Mouse (Mus musculus) stomach, embryonic 16.5 days (tissue): ENCODE results near the gene 6820408C15Rik. TPM values are rescaled to one million over a fixed set of nuclear protein-coding genes. Genes with fewer than 3 reads are reported as not detected.

ENCODE experiments used
- ATAC-seq: fragments of 200-750 bp; cut with Nextera tagmentation; 2 replicates; pipeline ENCODE4 v1.8.0; 2017; ENCODE audit warnings: moderate number of reproducible peaks, moderate TSS enrichment; ENCODE audit not compliant: insufficient read depth, low FRiP score
- H3K27ac ChIP-seq: fragments of 300-500 bp; sonication (generic); 2 replicates; pipeline ENCODE4 v1.5.1; 2014; ENCODE audit warnings: low read length
- H3K27me3 ChIP-seq: fragments of 300-500 bp; sonication (generic); 2 replicates; pipeline ENCODE4 v1.6.1; 2014; ENCODE audit warnings: low read length, control low read depth, mixed read lengths; ENCODE audit not compliant: control insufficient read depth, insufficient read depth
- H3K36me3 ChIP-seq: fragments of 300-500 bp; sonication (generic); 2 replicates; pipeline ENCODE4 v1.6.1; 2014; ENCODE audit warnings: low read length; ENCODE audit not compliant: control insufficient read depth, insufficient read depth
- H3K4me1 ChIP-seq: fragments of 300-500 bp; sonication (generic); 2 replicates; pipeline ENCODE4 v1.6.1; 2014; ENCODE audit warnings: low read length, control low read depth, mixed read lengths; ENCODE audit not compliant: control insufficient read depth, insufficient read depth
- H3K4me2 ChIP-seq: fragments of 300-500 bp; sonication (generic); 2 replicates; pipeline ENCODE4 v1.6.1; 2014; ENCODE audit warnings: low read depth, low read length, mixed read lengths
- H3K4me3 ChIP-seq: fragments of 300-500 bp; sonication (generic); replicated peaks from 2 replicates; pipeline ENCODE4 v1.5.1; 2014; ENCODE audit warnings: mild to moderate bottlenecking, low read length
- H3K9ac ChIP-seq: fragments of 300-500 bp; sonication (generic); 2 replicates; pipeline ENCODE4 v1.6.1; 2014; ENCODE audit warnings: low read length
- H3K9me3 ChIP-seq: fragments of 300-500 bp; sonication (generic); replicated peaks from 2 replicates; pipeline ENCODE4 v1.6.1; 2016; ENCODE audit warnings: low read length, control low read depth; ENCODE audit not compliant: control insufficient read depth
- WGBS: fragments of 180-500 bp; shearing (Covaris S2); extraction: QIAGEN DNeasy Blood & Tissue Kit; methylation state at CpG from one replicate; pipeline ENCODE4 v1.1.7; 2014; 5-methylcytosine and 5-hydroxymethylcytosine counted together
- polyA plus RNA-seq: library from polyadenylated mRNA; unstranded; fragments of >200 nt; fragmentation: Nextera tagmentation; extraction: Ambion mirVana; gene quantifications from 2 replicates; pipeline ENCODE4 v1.2.1, GENCODE M21; 2015

The 6820408C15Rik gene
- polyA plus RNA-seq, 1 experiment from 2014 or later = 0.79 TPM

- no peaks in the 10 kb centered on the region for H3K36me3 ChIP-seq
- H3K4me3 ChIP-seq = no peak overlapping the region
- no peak for ATAC-seq
- no peaks in the 10 kb centered on the region for H3K27me3 ChIP-seq
- no peak overlapping the region for H3K27ac ChIP-seq
- H3K9ac ChIP-seq = no peak overlapping the region
- no peak overlapping the region for H3K4me2 ChIP-seq
- no peaks in the 10 kb centered on the region for H3K4me1 ChIP-seq
- 81% methylated on average over 3 of the region's 3 CpGs for WGBS
- no peaks in the 10 kb centered on the region for H3K9me3 ChIP-seq
Observed at GRCm38 (mm10) chr2:152480881-152481280, 65.5 kb downstream of the 6820408C15Rik start.

GRCm38 (mm10) chr2:152481726-152482125 lies 66.3 kb downstream of the 6820408C15Rik start:
- Histone ChIP-seq H3K27ac (no peak overlapping the region), H3K9me3 (no peaks in the 10 kb centered on the region), H3K36me3 (no peaks in the 10 kb centered on the region), H3K4me3 (no peak overlapping the region), H3K4me2 (no peak overlapping the region), H3K4me1 (no peaks in the 10 kb centered on the region), H3K9ac (no peak overlapping the region), H3K27me3 (no peaks in the 10 kb centered on the region)
- 90% methylated on average over 7 of the region's 7 CpGs for WGBS
- ATAC-seq = no peak

GRCm38 (mm10) chr2:152487024-152487423 lies 71.6 kb downstream of the 6820408C15Rik start:
- no peak overlapping the region for H3K27ac ChIP-seq
- no peak overlapping the region for H3K4me3 ChIP-seq
- no peaks in the 10 kb centered on the region for H3K27me3 ChIP-seq
- no peaks in the 10 kb centered on the region for H3K9me3 ChIP-seq
- 73% methylated on average over 2 of the region's 2 CpGs for WGBS
- no peak for ATAC-seq
- no peak overlapping the region for H3K4me2 ChIP-seq
- no peak overlapping the region for H3K9ac ChIP-seq
- H3K4me1 ChIP-seq = no peaks in the 10 kb centered on the region
- no peaks in the 10 kb centered on the region for H3K36me3 ChIP-seq

GRCm38 (mm10) chr2:152490038-152490437 lies 74.7 kb downstream of the 6820408C15Rik start, which contains the start of gene Defb22:
TSS of gene Defb22 (minus strand) at chr2:152490138.
- ATAC-seq = no peak
- no peaks in the 10 kb centered on the region for H3K9me3 ChIP-seq
- no peak within 1 kb of the TSS for H3K27ac ChIP-seq
- no peaks in the 10 kb centered on the region for H3K27me3 ChIP-seq
- H3K9ac ChIP-seq = no peak within 1 kb of the TSS
- no peaks in the 10 kb centered on the region for H3K36me3 ChIP-seq
- no peaks in the 10 kb centered on the region for H3K4me1 ChIP-seq
- no peak within 1 kb of the TSS for H3K4me3 ChIP-seq
- H3K4me2 ChIP-seq = no peak within 1 kb of the TSS

GRCm38 (mm10) chr2:152493151-152493550 lies 77.8 kb downstream of the 6820408C15Rik start:
- Histone ChIP-seq H3K4me1 (no peaks in the 10 kb centered on the region), H3K4me3 (no peak overlapping the region), H3K27me3 (no peaks in the 10 kb centered on the region), H3K4me2 (no peak overlapping the region), H3K36me3 (no peaks in the 10 kb centered on the region), H3K27ac (no peak overlapping the region), H3K9me3 (no peaks in the 10 kb centered on the region), H3K9ac (no peak overlapping the region)
- no peak for ATAC-seq
- 73% methylated on average over 6 of the region's 6 CpGs for WGBS

Other genes with a start within 250 kb of the 6820408C15Rik start
- 74.1 and 78.3 TPM in 2 replicates for gene Csnk2a1, start 188.7 kb upstream of the 6820408C15Rik start, polyA plus RNA-seq
- 35.8 and 38.9 TPM in 2 replicates for gene Tbc1d20, start 121.8 kb upstream of the 6820408C15Rik start, polyA plus RNA-seq
- 72.6 and 75.2 TPM in 2 replicates for gene Rbck1, start 82.9 kb upstream of the 6820408C15Rik start, polyA plus RNA-seq
- 2.4 and 2.8 TPM in 2 replicates for gene Trib3, start 71.6 kb upstream of the 6820408C15Rik start, polyA plus RNA-seq
- 1.8 and 2.3 TPM in 2 replicates for gene Nrsn2, start 38.9 kb upstream of the 6820408C15Rik start, polyA plus RNA-seq
- 4.5 and 5.2 TPM in 2 replicates for gene Sox12, start 17.5 kb upstream of the 6820408C15Rik start, polyA plus RNA-seq
- gene Zcchc3, start 560 bp upstream of the 6820408C15Rik start, polyA plus RNA-seq = 17.1 and 19.9 TPM in 2 replicates
- not detected in 2 replicates for gene Defb23, start 49.0 kb downstream of the 6820408C15Rik start, polyA plus RNA-seq
- not detected in 2 replicates for gene Defb20, start 61.5 kb downstream of the 6820408C15Rik start, polyA plus RNA-seq
- not detected in 2 replicates for gene Defb22, start 74.6 kb downstream of the 6820408C15Rik start, polyA plus RNA-seq
- gene Defb26, start 96.1 kb downstream of the 6820408C15Rik start, polyA plus RNA-seq = not detected in 2 replicates
- gene Defb28, start 102.7 kb downstream of the 6820408C15Rik start, polyA plus RNA-seq = not detected in 2 replicates
- gene Defb29, start 124.5 kb downstream of the 6820408C15Rik start, polyA plus RNA-seq = not detected in 2 replicates
- gene Gm17416, start 153.8 kb downstream of the 6820408C15Rik start, polyA plus RNA-seq = not detected in 2 replicates
- not detected in 2 replicates for gene Defb21, start 157.2 kb downstream of the 6820408C15Rik start, polyA plus RNA-seq
- not detected in 2 replicates for gene Defb19, start 164.7 kb downstream of the 6820408C15Rik start, polyA plus RNA-seq
- not detected in 2 replicates for gene Defb45, start 183.8 kb downstream of the 6820408C15Rik start, polyA plus RNA-seq
- gene Defb36, start 188.7 kb downstream of the 6820408C15Rik start, polyA plus RNA-seq = not detected in 2 replicates
- gene Defb25, start 207.5 kb downstream of the 6820408C15Rik start, polyA plus RNA-seq = 0.62 and 1.4 TPM in 2 replicates
- gene Rem1, start 211.4 kb downstream of the 6820408C15Rik start, polyA plus RNA-seq = 20.0 and 20.6 TPM in 2 replicates